Mouse (Mus musculus) liver, postnatal 0 days (tissue): ENCODE measurements around the gene Plekho1. TPM values are rescaled to one million over a fixed set of nuclear protein-coding genes. Genes with fewer than 3 reads are reported as not detected.

ENCODE experiments used
- ATAC-seq: fragments of 200-750 bp; cut with Nextera tagmentation; 2 replicates; pipeline ENCODE4 v1.8.0; 2017; ENCODE audit warnings: mild to moderate bottlenecking, moderate library complexity
- DNase-seq: peaks from one replicate; pipeline ENCODE4 v3.0.0-alpha.2; 2016
- H3K27ac ChIP-seq: fragments of 300-500 bp; sonication (generic); 2 replicates; pipeline ENCODE4 v1.5.1; 2014; ENCODE audit warnings: antibody characterized with exemption, moderate library complexity, mild to moderate bottlenecking, low read depth
- H3K27me3 ChIP-seq: fragments of 300-500 bp; sonication (generic); 2 replicates; pipeline ENCODE4 v1.6.1; 2014; ENCODE audit warnings: low read length, control low read depth, mixed read lengths; ENCODE audit not compliant: insufficient read depth
- H3K36me3 ChIP-seq: fragments of 300-500 bp; sonication (generic); replicated peaks from 2 replicates; pipeline ENCODE4 v1.6.1; 2014; ENCODE audit warnings: mild to moderate bottlenecking, control low read depth, low read length, moderate library complexity, mixed read lengths; ENCODE audit not compliant: insufficient read depth
- H3K4me1 ChIP-seq: fragments of 300-500 bp; sonication (generic); 2 replicates; pipeline ENCODE4 v1.6.1; 2014; ENCODE audit warnings: antibody characterized with exemption, mild to moderate bottlenecking, control low read depth; ENCODE audit not compliant: insufficient read depth
- H3K4me2 ChIP-seq: fragments of 300-500 bp; sonication (generic); 2 replicates; pipeline ENCODE4 v1.6.1; 2014; ENCODE audit warnings: low read depth, mild to moderate bottlenecking, low read length, moderate library complexity, mixed read lengths
- H3K4me3 ChIP-seq: fragments of 300-500 bp; sonication (generic); 2 replicates; pipeline ENCODE4 v1.5.1; 2014; ENCODE audit warnings: low read depth, low read length
- H3K9ac ChIP-seq: fragments of 300-500 bp; sonication (generic); replicated peaks from 2 replicates; pipeline ENCODE4 v1.6.1; 2014; ENCODE audit warnings: mild to moderate bottlenecking, moderate library complexity
- H3K9me3 ChIP-seq: fragments of 300-500 bp; sonication (generic); 2 replicates; pipeline ENCODE4 v1.6.1; 2016; ENCODE audit warnings: mild to moderate bottlenecking, control low read depth, low read length, mixed read lengths
- CTCF ChIP-seq: sonication (generic); IDR thresholded peaks from 2 replicates; pipeline ENCODE4 v1.5.1; 2016; ENCODE audit warnings: antibody characterized with exemption, low read depth
- EP300 ChIP-seq: IDR thresholded peaks from 2 replicates; pipeline ENCODE4 v1.6.1; 2016; ENCODE audit warnings: antibody characterized with exemption, low read depth, mild to moderate bottlenecking
- WGBS: fragments of 180-500 bp; shearing (Covaris S2); extraction: QIAGEN DNeasy Blood & Tissue Kit; methylation state at CpG from one replicate; pipeline ENCODE4 v1.1.7; 2014; ENCODE audit not compliant: insufficient replicate concordance; 5-methylcytosine and 5-hydroxymethylcytosine counted together
- polyA plus RNA-seq: library from polyadenylated mRNA; unstranded; fragments of >200 nt; fragmentation: Nextera tagmentation; extraction: Ambion mirVana; gene quantifications from 2 replicates; pipeline ENCODE4 v1.2.1, GENCODE M21; 2015

Gene Plekho1
- polyA plus RNA-seq, 1 experiment from 2014 or later = 11.7 TPM

DNA sequence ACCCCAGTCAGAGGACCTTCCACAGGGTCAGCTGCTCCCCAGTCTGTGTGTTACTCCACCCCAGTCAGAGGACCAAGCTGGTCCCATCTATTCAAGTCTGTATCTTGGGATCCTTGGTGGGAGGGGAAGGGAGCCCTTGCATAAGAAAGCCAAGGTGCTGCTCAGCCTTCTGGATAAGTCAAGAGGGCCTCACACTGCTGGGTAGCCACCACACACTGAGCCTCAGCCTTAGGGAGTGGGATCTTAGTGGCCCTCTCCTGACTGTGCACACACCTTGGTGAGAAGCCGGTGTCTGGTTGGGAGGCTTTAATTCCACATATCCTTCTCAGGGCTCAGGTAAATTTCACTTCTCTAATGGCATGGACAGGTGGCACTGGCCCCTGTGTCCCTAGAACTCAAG, 7.7 kb downstream of the Plekho1 start:
- no peak overlapping the region for H3K9ac ChIP-seq
- no peaks in the 10 kb centered on the region for H3K9me3 ChIP-seq
- peaks cover 24% of the 10 kb centered on the region for H3K4me1 ChIP-seq
- TF ChIP-seq CTCF = no peak
- TF ChIP-seq EP300 = no peak
- H3K36me3 ChIP-seq = peaks cover 28% of the 10 kb centered on the region
- 96% methylated on average over 1 of the region's 1 CpGs for WGBS
- no peak for DNase-seq
- ATAC-seq = no peak
- H3K27me3 ChIP-seq = no peaks in the 10 kb centered on the region
- H3K4me3 ChIP-seq = no peak overlapping the region
- H3K4me2 ChIP-seq = no peak overlapping the region
- H3K27ac ChIP-seq = peak overlapping the region; percentile 48; the same call in 1 of the 2 replicates

DNA sequence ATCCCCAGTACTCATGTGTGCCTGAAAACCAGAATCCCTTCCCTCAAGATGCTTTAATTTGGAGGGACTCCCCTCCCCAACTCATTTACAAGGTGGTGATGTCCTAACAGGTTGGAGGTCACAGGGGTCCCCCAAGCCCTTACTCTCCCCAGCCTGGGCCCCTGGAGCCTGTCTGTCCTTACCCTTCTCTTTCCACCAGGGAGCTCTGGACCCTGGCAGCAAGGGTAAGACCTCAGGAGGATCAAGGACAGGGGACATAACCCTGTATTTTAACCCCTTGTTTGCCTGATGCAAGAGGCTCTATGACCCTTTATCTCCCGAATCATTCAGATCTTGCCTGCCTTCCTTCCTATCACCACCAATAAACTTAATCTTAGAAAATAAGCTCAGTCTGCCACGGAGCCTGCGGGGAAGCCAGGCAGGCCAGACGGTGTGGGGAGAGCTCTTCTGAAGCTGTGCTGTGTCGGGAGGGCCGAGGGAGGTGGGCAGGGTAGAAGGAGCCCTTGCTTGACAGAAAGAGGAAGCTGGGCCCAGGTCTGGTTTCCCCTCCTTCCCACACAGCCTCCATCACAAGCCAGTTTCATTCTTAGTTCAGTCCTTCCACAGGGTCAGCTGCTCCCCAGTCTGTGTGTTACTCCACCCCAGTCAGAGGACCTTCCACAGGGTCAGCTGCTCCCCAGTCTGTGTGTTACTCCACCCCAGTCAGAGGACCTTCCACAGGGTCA, 8.3 kb downstream of the Plekho1 start:
- WGBS = 25% methylated on average over 6 of the region's 6 CpGs
- ATAC-seq (peak; percentile 26), DNase-seq (peak; percentile 43)
- Histone ChIP-seq H3K9me3 (no peaks in the 10 kb centered on the region), H3K27me3 (no peaks in the 10 kb centered on the region), H3K27ac (peak overlapping the region; percentile 44; the same call in 1 of the 2 replicates), H3K9ac (no peak overlapping the region), H3K4me1 (peaks cover 24% of the 10 kb centered on the region), H3K36me3 (peaks cover 28% of the 10 kb centered on the region), H3K4me2 (no peak overlapping the region), H3K4me3 (no peak overlapping the region)
- no peak for TF ChIP-seq EP300
- TF ChIP-seq CTCF = no peak

DNA sequence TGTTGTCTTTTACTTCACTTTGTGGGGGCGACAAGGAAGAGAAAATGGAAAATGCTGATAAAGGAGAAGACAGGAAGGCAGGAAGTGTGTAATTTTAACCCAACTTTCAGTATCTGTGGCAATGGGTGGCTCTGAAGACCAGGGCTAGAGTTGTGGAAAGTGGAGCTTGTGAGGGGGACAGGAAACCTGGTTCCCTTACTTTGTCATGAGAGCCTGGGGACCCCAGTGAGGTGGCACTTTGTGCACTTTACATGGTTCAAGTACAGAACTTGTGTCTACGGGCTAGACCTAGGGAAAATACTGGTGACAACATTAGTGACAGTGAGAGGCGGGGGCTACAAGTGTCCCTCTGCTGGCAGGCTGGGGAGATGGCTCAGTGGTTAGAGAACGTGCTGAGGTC, 8.8 kb downstream of the Plekho1 start:
- Histone ChIP-seq H3K4me3 (no peak overlapping the region), H3K4me2 (no peak overlapping the region), H3K36me3 (peaks cover 28% of the 10 kb centered on the region), H3K9ac (no peak overlapping the region), H3K27me3 (no peaks in the 10 kb centered on the region), H3K9me3 (no peaks in the 10 kb centered on the region), H3K27ac (no peak overlapping the region), H3K4me1 (peaks cover 24% of the 10 kb centered on the region)
- ATAC-seq (no peak), DNase-seq (no peak)
- TF ChIP-seq CTCF (no peak), EP300 (no peak)
- 50% methylated on average over 4 of the region's 4 CpGs for WGBS

DNA sequence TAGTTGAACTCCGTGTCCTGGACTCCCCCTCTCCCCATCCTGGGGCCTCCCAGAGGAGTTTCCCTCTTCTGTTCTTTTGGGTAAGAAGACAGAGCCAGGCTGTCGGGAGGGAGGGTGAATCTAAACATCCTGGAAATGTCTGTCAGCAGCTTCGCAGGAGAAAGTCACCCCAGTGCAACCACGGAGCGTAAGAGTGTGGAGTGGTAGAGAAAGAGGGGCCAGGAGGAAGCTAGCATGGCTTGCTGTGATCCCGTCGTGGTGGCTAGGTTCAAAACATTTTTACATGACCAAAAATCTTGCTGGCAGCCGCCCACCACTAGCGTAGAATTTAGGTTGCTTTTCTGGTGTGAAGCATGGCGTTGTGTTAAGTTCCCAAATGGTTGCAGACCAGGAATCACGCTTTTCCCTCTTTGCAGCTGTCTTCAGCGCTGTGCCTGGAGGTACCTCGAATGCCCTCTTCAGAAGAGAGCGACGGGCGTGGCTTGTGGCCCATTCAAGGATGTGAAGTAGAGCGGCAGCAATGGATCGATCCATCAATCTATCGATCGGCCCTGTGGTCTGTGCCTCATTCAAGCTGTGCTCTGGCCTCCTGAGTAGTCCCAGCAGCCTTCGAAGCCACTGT, 9.7 kb downstream of the Plekho1 start:
- TF ChIP-seq EP300 = no peak
- TF ChIP-seq CTCF = no peak
- peak; percentile 52 for DNase-seq
- ATAC-seq = peak; percentile 35
- WGBS = 12% methylated on average over 21 of the region's 21 CpGs
- no peaks in the 10 kb centered on the region for H3K9me3 ChIP-seq
- peak overlapping the region; percentile 70 for H3K27ac ChIP-seq
- H3K4me3 ChIP-seq = no peak overlapping the region
- H3K4me1 ChIP-seq = peaks cover 24% of the 10 kb centered on the region
- H3K27me3 ChIP-seq = no peaks in the 10 kb centered on the region
- peak overlapping the region; percentile 54 for H3K4me2 ChIP-seq
- peaks cover 24% of the 10 kb centered on the region for H3K36me3 ChIP-seq
- H3K9ac ChIP-seq = no peak overlapping the region

GRCm38 (mm10) chr3:95985209-95986000, 10.4 kb downstream of the Plekho1 start:
- DNase-seq (peak; percentile 28), ATAC-seq (peak; percentile 49)
- TF ChIP-seq EP300 = no peak
- H3K36me3 ChIP-seq = peaks cover 18% of the 10 kb centered on the region
- peaks cover 24% of the 10 kb centered on the region for H3K4me1 ChIP-seq
- no peaks in the 10 kb centered on the region for H3K9me3 ChIP-seq
- H3K4me2 ChIP-seq = peak overlapping the region; percentile 54
- no peaks in the 10 kb centered on the region for H3K27me3 ChIP-seq
- no peak overlapping the region for H3K4me3 ChIP-seq
- peak overlapping the region; percentile 70 for H3K27ac ChIP-seq
- H3K9ac ChIP-seq = no peak overlapping the region
- WGBS = 12% methylated on average over 12 of the region's 12 CpGs

GRCm38 (mm10) chr3:95982129-95982528, 13.7 kb downstream of the Plekho1 start:
- Histone ChIP-seq H3K36me3 (no peaks in the 10 kb centered on the region), H3K9me3 (no peaks in the 10 kb centered on the region), H3K27me3 (no peaks in the 10 kb centered on the region), H3K9ac (no peak overlapping the region), H3K27ac (no peak overlapping the region), H3K4me3 (no peak overlapping the region), H3K4me2 (no peak overlapping the region), H3K4me1 (peaks cover 19% of the 10 kb centered on the region)
- DNase-seq = no peak
- WGBS = 68% methylated on average over 4 of the region's 4 CpGs
- TF ChIP-seq EP300 = no peak
- TF ChIP-seq CTCF = no peak
- ATAC-seq = no peak
